Mouse (Mus musculus) cerebellum, postnatal 25 days (tissue): ENCODE measurements around the gene Espl1.

Experiments
- DNase-seq, 2 experiments: peaks; one replicate each; pipeline ENCODE4 v3.0.0; 2021; ENCODE audit warnings: mixed read lengths in 2 of 2

Espl1 gene

DNA sequence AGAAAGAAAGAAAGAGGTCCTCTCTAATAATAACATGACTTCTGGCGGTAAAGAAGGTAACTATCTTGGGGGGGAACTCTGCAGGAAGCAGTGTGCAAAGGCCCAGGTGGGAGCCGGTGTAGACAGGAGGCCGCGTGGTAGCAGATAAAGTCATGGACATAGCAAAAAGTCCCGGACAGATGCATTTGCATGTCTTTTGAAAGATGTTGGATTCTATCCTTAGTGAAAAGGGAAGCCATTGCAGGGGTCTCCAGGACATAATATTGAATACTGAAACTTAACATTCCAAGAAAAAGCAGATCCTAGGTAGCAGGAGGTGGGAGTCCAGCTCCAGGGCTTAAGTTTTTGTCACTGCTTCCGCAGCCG lies 17.4 kb upstream of the Espl1 start:
- DNase-seq = no peak

DNA sequence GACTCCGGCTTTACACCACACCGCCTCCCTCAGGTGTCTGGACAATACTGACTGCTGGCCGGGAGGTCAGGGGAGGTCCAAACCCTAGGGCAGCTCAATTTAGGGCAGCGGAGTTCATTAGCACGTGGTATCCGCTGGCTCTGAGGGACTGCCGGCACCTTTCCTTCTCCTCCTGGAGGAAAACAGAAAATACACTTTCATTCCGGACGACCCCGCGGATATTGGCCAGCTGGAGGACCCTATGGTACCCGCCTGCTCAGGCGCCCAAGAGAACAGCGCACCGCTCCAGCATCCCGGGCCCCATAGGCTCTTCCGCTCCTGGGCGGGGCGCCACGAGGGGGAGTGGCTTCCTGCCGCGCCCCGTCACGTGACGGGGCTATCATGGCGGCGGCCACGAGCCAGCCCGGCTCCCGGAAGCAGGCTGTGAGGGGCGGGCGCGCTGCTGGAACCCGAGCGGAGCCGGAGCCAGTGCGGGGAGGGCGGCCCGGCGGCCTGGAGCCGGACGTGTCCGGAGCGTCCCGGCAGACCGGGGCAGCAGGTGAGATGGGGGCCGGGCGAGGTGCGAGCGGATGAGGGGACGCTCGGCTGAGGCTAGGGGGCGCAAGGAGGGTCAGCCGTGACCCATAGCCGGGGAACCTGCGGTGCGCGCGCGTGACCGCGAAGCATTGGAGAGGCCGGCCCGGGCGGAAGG lies 16.8 kb upstream of the Espl1 start, which contains the start of gene Mfsd5:
TSS of gene Mfsd5 (plus strand) at position 363 of the 691 bp plus-strand sequence.
- DNase-seq = peak; percentile 92 to 98

DNA sequence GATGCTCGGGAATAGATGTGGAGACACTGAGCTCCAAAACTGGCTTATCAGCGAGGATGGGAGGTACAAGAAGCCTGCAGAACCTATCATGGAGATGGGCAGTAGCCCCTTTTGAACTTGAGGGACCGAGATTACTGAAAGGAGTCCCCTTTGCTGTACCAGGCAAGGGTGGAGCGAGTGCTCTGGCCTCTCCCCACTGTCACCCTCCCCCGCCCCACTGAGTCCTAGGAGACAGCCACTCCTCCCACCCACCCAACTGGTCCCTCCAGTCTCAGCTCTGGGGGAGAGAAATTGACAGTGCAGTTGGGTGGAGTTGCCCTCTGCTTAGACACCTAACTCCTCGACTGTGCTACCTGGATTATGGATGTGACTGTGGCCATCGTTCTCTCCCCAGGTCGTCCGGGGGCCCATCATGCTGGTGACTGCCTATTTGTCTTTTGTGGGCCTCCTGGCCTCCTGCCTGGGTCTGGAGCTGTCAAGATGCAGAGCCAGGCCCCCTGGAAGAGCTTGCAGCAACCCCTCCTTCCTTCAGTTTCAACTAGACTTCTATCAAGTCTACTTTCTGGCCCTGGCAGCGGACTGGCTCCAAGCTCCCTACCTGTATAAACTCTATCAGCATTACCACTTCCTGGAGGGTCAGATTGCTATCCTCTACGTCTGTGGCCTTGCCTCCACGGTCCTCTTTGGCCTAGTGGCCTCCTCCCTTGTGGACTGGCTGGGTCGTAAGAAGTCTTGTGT lies 16.1 kb upstream of the Espl1 start:
- DNase-seq = peak in 1 of 2 experiments; percentile 31

DNA sequence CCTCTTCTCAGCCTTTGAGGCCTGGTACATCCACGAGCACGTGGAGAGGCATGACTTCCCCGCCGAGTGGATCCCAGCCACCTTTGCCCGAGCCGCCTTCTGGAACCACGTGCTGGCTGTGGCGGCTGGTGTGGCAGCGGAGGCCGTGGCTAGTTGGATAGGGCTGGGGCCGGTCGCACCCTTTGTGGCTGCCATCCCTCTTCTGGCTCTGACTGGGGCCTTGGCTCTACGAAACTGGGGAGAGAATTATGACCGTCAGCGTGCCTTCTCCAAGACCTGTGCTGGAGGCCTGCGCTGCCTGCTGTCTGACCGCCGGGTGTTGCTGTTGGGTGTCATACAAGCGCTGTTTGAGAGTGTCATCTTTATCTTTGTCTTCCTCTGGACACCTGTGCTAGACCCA lies 15.4 kb upstream of the Espl1 start:
- DNase-seq = peak; percentile 11 to 20

DNA sequence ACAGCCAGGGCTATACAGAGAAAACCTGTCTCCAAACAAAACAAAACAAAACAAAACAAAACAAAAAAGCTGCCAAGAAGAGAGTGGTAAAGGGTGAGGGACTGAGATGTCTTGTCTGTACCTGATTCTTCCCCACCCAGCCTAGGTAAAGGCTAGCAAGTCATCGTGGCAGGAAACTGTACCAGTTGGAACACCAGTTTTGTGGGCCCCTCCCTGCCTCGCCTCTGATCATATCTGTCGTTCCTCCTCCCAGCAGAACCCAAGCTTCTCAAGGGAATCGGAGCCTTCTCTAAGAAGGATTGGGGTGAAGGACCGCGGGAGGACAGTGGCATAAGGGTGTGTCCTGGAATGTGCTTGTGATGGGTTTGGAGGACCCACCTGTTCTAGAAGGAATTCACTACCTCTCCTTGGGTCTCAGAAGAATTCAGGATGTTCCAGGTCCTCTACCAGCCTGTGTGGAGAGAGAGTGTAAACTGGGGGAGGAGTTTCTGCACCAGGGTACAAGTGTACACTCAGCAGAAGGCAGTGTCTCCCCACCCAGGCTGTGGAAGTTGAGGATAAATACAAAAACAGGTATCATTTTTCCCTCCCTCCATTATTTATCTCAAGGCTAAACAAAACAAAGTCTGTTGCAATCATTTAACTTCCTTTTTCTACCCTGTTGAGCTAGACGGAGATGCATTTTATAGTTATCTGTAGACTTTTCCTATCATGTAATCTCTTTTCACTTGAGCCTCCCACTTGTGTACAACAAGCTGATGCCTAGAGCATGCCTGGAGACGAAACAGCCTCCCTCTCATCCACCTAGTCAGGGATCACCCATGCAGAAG lies 13.4 kb upstream of the Espl1 start:
- no peak for DNase-seq

DNA sequence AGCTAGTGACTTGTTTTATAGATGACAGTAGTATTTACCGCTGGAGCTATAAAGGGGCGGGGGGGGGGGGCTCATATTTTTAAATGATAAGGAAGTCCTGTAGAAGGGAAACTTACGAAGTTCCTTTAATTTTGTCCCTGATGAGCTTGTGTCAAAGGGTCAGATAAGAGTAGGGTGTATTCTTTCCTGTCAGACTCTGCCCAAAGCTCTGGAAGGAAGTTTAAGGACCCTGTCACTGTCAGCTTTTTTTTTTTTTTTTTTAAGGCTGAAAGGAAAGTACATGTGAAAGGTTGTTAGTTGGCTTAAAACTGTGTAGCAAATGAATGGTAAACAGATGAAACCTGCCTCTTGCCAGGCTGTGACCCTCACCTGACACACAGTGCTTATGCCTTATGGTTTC lies 12.4 kb upstream of the Espl1 start:
- no peak for DNase-seq

DNA sequence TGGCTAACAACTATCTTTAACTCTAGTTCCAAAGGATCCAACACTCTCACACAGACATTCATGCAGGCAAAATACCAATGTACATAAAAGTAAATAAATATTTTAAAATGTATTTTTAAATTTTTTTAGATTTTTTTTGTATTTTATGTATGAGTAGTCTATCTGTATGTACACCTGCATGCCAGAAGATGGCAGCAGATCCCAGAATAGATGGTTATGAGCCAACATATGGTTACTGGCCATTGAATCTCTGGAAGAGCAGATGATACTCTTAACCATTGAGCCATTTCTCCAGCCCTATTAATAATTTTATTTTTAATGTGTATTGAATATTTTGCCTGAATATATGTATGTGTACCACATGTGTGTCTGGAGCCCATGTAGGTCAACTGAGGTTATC lies 8.7 kb upstream of the Espl1 start:
- DNase-seq = peak in 1 of 2 experiments; percentile 60

DNA sequence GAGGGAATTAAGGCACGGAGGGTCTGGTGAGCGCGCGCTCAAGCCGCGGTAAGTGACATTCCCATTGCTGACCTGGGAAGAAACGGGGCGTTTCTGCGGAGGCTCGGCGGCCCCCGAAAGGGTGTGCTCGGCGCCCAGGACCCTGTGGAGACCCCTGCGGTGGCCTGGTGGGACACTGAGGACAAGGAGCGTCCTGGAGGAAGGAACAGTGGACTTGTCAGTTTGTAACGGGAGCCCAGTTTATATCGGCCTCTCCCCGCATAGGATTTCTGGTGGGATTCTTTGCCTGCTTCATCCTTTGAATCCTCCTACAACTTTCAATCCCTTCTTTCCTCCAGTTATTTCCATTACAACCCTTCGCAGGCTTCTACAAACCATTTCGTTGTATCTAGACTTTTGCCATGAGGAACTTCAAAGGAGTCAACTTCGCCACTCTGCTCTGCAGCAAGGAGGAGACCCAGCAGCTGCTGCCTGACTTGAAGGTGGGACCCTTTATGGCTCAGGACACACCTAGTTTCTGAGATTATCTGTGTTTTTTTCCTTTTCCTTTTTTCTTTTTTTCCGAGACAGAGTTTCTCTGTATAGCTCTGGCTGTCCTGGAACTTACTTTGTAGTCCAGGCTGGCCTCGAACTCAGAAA lies 421 bp downstream of the Espl1 start:
- no peak for DNase-seq

DNA sequence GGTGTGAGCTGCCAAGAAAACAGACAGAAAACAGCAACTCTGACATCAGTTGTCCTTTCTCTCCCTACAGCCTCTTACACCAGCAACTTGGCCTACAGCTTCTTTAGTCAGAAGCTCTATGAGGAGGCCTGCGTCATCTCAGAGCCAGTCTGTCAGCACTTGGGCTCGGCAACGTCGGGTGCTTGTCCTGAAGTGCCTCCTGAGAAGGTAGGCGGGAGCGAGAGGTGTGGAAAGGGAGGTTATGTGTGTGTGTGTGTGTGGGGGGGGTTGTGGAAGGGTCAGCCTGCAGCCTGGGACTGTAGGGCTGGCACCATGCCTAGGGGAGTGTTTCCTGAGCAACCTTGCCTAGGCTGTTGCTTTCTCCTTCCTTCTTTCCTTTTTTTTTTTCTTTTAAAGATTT lies 6.5 kb downstream of the Espl1 start:
- DNase-seq = no peak

DNA sequence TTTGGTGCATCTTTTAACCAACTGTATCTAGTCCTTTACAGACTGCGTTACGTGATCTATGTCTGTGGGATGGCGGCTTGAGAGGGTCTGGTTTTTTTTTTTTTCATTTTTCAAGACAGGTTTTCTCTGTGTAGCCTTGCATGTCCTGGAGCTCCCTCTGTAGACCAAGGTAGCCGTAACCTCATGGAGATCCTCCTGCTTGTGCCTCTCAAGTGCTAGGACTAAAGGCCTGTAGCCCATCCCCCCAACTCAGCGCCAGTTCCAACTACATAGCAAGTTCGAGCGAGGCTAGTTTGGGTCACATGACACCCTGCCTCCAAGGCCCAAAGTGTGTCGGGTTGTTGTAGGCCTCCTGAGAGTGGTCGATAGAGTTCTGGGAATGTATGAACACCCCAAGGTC lies 12.7 kb downstream of the Espl1 start:
- DNase-seq = no peak

DNA sequence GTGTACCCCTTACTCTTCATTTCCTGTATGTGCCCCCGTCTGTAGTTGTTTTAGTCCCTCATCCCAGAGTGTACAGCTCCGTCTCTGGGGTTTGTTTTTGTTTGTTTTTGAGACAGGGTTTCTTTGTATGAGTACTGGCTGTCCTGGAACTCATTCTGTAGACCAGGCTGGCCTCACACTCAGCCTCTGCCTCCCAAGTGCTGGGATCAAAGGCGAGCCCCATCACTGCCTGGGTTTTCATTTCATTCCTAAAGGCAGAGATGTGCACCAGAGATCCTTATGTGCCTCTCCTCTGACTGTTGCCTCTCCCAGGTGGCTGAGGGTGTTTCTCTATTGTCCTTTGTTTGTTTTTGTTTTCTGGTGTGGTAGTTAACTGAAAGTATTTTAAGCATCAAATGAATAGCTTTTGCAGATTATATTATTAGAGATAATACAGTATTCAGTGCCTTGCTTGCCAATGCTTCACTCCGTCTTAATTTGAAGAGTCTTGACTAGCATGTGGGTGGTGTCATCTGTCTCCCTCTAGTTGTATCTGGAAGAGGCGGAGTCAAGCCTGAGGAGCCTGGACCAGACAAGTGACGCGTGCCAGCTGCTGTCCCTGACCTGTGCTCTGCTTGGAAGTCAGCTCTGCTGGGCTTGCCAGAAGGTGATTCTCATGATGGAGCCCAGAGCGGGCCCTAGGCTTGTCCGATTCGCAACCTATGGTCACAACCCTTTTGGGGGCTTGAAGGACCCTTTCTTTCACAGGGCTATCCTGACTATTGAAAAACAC lies 14.2 kb downstream of the Espl1 start:
- DNase-seq = no peak

DNA sequence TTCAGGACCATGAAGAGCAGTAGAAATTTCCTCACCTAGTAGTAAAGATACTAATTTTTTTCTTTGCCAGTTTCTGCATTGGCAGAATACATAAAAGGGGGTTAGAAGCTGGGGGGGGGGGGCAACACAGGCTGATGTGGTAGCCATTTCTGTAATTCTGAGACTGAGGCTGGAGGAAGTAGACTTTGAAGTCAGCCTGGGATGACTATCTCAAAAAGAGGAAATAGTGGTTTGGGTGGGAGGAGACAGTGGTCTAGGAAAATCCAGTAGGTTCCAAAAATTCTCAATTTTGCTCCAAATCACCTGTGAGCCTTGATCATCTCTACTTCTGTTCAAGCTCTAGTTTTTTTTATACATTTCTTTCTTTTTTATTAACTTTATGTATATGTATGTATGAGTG lies 15.4 kb downstream of the Espl1 start:
- no peak for DNase-seq

DNA sequence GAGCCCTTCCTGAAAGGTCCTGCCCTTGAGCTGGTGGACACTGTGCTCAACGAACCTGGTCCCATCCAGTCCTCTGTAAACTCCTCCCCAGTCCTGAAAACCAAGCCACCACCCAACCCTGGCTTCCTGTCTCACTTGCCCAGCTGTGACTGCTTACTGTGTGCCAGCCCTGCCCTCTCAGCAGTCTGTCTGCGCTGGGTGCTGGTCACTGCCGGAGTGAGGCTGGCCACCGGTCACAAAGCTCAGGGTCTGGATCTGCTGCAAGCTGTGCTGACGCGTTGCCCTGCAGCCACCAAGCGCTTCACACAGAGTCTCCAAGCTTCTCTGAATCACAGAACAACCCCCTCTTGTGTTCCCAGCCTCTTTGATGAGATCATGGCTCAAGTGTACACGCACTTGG lies 19.2 kb downstream of the Espl1 start:
- DNase-seq = no peak

DNA sequence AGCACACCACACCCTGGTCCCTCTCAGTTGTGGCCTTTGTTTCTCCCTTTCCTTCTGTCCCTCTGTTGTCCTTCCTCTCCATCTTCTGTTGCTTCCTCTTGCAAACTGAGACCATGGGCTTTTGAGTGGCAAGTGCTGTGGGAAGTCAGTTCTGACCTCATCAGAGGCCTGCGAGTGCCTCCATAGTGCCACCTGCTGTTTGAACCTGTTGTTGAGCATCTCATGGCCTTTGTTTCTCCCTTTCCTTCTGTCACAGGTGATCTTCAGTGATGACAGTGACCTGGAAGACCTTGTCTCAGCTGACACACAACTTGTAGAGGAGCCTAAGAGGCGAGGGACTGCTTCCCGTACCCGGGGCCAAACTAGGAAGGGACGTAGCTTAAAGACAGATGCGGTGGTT lies 20.2 kb downstream of the Espl1 start:
- DNase-seq = peak; percentile 63 to 81

DNA sequence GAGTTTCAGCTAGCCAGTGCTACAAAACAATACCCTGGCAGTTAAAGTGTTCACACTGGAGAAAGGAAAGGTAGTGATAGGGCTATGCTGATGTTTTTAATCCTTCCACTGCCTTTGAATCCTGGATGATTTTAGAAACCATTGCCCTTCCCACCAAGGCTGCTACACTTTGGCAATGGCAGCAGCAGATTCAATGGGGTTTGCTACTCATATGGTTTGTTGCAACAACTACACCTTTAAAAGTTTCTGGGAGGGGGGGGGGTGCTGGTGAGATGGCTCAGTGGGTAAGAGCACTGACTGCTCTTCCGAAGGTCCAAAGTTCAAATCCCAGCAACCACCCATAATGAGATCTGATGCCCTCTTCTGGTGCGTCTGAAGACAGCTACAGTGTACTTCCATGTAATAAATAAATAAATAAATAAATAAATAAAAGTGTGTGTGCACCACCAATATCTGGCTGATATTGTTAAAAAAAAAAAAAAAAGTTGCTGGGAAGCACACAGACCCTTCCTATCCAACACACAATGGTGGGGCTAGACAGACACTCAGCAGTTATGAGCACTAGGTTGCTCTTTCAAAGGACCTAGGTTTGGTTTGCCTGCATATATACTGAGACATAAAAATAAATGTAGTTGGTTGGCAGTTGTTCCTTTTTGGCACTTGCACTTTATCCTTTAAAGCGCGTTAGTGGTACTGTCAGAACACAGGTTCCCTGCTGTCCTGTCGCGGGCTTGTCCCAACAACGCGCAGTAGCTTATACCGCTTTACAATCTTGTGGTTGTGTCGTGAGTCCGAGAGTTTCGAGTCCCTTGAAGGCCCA lies 28.8 kb downstream of the Espl1 start:
- DNase-seq = peak; percentile 16 to 22

DNA sequence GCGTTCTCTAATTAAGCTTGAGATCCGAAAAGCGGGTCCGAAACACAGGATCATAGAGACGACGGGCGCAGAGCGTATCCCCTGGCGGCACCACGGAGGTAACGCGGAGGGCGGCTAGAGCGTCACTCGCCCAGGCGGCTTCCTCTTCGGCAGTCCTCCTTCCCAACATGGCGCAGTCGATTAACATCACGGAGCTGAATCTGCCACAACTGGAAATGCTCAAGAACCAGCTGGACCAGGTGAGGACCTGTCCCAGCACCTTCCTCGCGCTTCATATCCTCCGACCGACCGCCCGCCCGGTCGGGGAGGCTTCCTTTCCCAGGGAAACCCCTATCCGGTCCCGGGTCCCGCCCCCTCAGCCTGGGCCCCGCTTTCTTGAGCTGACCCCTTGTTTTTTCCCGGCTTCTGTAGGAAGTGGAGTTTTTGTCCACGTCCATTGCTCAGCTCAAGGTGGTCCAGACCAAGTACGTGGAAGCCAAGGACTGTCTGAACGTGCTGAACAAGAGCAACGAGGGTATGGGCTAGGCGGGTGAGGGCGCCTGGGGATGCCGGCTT lies 30.0 kb downstream of the Espl1 start, which contains the start of gene Pfdn5:
TSS of gene Pfdn5 (plus strand) at position 95 of the 555 bp plus-strand sequence.
- DNase-seq = peak; percentile 85 to 91

DNA sequence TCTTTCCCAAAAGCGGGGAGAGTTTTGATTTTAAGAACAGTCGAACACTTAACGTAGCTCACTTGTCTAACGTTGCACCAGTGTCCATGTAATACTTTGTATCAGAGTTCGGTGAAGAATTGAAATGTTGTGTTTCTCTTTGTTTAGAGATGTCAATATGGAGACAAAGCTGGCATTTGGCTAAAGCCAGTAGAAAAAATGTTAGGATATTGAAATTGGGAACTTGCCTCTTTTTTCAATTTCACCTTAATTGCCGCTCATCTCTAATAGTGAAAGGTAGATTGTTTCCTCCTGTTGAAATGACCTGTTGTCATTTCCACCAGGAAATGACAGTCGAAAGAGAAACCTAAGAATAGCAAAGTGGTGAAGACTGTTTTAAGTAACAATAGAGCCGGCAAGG lies 30.8 kb downstream of the Espl1 start:
- DNase-seq = no peak

DNA sequence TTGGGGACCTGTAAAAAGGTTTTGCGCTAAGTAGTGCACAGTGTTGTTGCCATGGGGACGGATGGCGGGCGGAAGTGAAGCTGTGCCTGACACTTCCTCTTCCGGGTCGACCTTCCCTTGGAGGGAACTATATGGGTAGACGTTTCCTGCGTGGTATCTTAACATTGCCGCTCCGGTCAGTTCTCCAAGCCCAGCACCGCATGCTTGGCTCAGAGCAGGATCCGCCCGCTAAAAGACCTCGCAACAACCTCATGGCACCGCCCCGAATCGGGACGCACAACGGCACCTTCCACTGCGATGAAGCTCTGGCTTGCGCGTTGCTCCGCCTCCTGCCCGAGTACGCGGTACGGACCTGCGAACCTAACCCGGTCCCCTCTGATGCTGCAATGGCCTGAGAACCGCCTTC lies 35.5 kb downstream of the Espl1 start, which contains the start of gene Myg1:
TSS of gene Myg1 (plus strand) at position 100 of the 406 bp plus-strand sequence.
- peak; percentile 81 to 86 for DNase-seq

DNA sequence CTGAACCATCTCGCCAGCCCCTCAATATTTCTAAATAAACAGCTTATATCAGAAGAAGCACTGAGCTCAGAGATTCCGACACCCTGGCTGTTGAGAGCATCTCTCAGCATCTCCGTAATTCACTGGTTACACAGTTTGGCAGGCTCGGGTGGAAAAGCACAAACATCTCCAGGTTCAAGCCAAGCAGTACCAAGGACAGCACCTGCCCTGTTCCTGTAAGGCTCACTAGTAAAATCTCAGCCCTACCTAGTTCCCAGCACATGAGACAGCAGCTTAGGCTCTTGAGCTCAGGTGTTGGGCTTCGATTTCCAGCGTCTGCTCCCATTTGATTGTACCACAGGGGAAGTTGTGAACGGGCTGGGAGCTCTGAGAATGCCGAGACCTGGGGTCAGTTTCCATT lies 39.2 kb downstream of the Espl1 start:
- DNase-seq = no peak

DNA sequence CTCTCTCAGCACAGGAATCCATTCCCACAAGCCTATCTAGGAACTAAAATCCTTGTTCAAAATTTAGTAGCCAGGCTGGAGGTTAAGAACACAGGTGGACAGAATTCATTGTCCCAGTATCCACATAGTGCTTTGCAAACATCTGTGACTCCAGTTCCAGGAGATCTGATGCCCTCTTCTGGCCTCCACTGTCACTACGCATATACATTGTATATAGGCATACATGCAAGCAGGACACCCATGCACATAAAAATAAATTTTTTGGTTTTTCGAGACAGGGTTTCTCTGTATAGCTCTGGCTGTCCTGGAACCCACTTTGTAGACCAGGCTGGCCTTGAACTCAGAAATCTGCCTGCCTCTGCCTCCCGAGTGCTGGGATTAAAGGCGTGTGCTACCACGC lies 39.9 kb downstream of the Espl1 start:
- peak in 1 of 2 experiments; percentile 35 for DNase-seq

DNA sequence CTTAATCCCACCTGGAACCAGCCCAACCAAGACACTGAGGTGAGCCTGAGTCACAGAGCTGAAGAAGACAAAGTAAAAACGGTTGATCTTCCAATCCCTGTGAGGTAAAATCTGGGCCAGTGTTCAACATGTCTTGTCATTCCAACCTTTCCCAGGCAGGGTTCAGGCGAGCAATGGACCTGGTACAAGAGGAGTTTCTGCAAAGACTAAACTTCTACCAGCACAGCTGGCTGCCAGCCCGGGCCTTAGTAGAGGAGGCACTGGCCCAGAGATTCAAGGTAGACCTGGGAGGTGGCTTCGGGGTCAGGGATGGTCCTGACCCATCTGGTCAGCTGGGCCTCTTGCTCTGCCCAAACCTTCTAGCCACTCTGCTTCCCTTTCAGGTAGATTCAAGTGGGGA lies 40.9 kb downstream of the Espl1 start:
- no peak for DNase-seq
